Mouse (Mus musculus): ENCODE measurements around the gene Mgat4d.

DNA sequence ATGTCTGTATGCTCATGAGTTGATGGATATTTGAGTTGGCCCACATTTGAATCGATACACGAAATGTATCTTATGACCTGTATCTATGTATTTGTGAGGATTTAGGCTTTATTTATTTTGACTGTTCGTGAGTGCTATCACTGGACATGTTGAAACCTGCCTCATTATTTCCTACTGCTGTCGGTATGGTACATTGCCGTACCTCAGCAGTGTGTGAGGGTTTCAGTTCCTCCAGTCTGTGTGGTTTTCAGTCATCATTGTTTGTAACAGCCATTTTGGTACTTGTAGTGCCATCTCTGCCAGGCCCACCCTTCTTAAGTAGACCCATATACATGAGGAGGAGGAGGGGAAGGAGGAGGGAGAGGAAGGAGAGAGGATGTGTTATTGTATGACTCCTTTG lies 46.1 kb downstream of the Mgat4d start:
- TF ChIP-seq CTCF (IDR thresholded peaks at IDR 0.05; ENCODE audit: extremely low read depth, insufficient read depth, insufficient read length, insufficient replicate concordance) (no peak), POLR2A (IDR thresholded peaks at IDR 0.05; ENCODE audit: low read depth, low read length) (no peak)

Data from spleen, adult 2 months (tissue).